Mouse (Mus musculus) left cerebral cortex, adult 18-20 months (tissue): Measurements from ENCODE around the gene Cyp3a25. TPM values are rescaled to one million over a fixed set of nuclear protein-coding genes. Genes with fewer than 3 reads are reported as not detected.
"Not testable (repeated sequence)": the region's sequence is repeated elsewhere in the genome, so short reads cannot be mapped to it uniquely, and the experiment has no call there.

Experiments
- DNase-seq, 2 experiments: peaks; one replicate each; pipeline ENCODE4 v3.0.0; 2021 to 2022; ENCODE audit warnings: low spot score in 2 of 2, mixed read lengths in 1 of 2
- long read RNA-seq, 2 experiments: library from polyadenylated mRNA; stranded (forward); transcript quantifications; one replicate each; pipeline ENCODE4 v2.0.0; 2021
- total RNA-seq, 2 experiments: library from RNA; stranded (reverse); gene quantifications; 2 replicates each; pipeline ENCODE4 v1.2.3; 2021

Cyp3a25 gene
- total RNA-seq = not detected
- long read RNA-seq, experiment 1 = 0 reads
- long read RNA-seq, experiment 2 = 0 reads

DNA sequence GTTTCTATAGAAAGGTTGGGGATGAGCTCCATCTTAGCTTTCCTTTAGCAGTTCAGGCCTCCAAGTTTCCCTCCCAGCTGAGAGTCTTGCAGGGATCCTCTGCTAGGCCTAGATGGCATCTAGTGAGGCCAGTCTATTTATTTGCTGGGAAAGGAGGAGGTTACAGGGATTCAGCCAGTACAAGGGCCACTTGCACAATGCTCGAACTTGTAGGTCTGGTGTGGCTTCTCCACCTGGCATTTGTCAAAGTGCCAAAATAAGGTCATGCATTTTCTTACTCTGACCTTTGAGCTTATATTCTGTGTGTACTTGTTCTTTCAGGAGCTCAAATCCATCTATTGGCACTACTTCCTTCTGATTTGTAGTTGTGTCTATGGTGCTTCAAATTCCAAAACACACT is at the start of gene Cyp3a25:
Gene Cyp3a25 (minus strand): TSS at position 110 of the 400 bp plus-strand sequence.
- DNase-seq = not testable (repeated sequence)

- DNase-seq = no peak
These were observed 11.7 kb upstream of the Cyp3a25 start for GRCm38 (mm10) chr5:146021136-146021535.

DNA sequence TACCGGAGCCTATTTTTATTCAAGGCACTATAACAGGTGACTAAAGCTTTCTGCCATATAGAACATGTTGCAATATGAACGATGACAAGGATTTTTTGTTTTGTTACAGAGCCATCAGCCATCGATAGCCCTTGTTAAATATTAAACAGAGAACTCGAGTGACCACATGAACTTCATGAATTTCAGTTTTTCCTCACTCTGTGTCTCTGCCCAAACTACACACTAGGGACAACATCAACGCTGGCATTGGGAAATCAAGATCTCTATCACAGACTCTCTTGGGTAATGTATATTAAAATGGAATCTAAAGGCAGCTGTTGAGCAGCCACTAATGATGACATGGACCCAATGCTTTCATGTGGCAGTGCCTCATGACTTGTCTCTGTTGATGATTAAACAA is 8.9 kb upstream of the Cyp3a25 start:
- no peak for DNase-seq

GRCm38 (mm10) chr5:146011251-146011650 is 1.8 kb upstream of the Cyp3a25 start:
- no peak for DNase-seq

DNA sequence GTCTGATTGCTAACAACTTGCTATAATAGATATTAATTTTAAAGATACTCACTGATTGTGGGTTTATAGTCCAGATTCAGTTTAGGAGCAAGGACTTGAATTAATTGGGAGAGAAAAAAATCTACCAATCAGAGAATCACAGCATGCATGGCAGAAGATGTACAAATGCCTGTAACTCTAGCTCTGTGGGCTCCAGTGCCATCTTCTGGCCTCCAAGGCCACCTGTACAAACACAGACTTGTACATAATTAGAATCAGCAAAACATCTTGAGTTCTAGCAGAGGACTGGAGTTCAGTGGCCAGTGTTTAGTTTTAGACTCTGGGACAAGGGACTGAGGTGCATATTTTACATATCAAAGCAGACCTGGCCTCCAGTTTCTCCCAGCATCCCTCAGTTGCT is 42.3 kb downstream of the Cyp3a25 start:
- no peak for DNase-seq

Other genes starting within 250 kb of the Cyp3a25 start
- not detected for gene Cyp3a44, start 203.7 kb downstream of the Cyp3a25 start, total RNA-seq
- not detected for gene Cyp3a11, start 129.7 kb downstream of the Cyp3a25 start, total RNA-seq
- not detected for gene Cyp3a59, start 69.6 kb upstream of the Cyp3a25 start, total RNA-seq
- gene Gm5565, start 150.9 kb upstream of the Cyp3a25 start, total RNA-seq = not detected
- gene Gm6309, start 161.1 kb upstream of the Cyp3a25 start, total RNA-seq = not detected
- gene 1700001J03Rik, start 175.7 kb upstream of the Cyp3a25 start, total RNA-seq = under 1 TPM; 0.88 to 0.91 TPM
- 10 to 100 TPM; 69.1 to 75.4 TPM for gene Rnf6, start 211.9 kb upstream of the Cyp3a25 start, total RNA-seq
- gene Cdk8, start 221.6 kb upstream of the Cyp3a25 start, total RNA-seq = 10 to 100 TPM; 43.2 to 44.0 TPM